Mouse (Mus musculus): ENCODE measurements around the gene Prdm5. TPM values are rescaled to one million over a fixed set of nuclear protein-coding genes. Genes with fewer than 3 reads are reported as not detected.

Prdm5 gene
- polyA plus RNA-seq, 1 experiment = 0.13 TPM

GRCm38 (mm10) chr6:65764459-65764858 lies 14.3 kb upstream of the Prdm5 start:
- Histone ChIP-seq H3K27ac (ENCODE audit: insufficient read depth, low read depth, low read length) (no peak overlapping the region), H3K27me3 (ENCODE audit: control insufficient read depth, insufficient read depth, low read length) (no peaks in the 10 kb centered on the region), H3K36me3 (ENCODE audit: control insufficient read depth, insufficient read depth, low read length) (no peaks in the 10 kb centered on the region), H3K4me1 (ENCODE audit: control insufficient read depth, insufficient read depth, insufficient read length, low read length) (no peaks in the 10 kb centered on the region), H3K4me3 (ENCODE audit: low read depth, low read length) (no peak overlapping the region)
- 80% methylated on average over 2 of the region's 2 CpGs for WGBS
- TF ChIP-seq POLR2A (IDR thresholded peaks at IDR 0.05; ENCODE audit: low read depth, low read length) = no peak
- no peak for TF ChIP-seq CTCF (IDR thresholded peaks at IDR 0.05; ENCODE audit: extremely low read depth, insufficient read length, insufficient replicate concordance, low read depth, low read length)

GRCm38 (mm10) chr6:65765057-65765456 lies 13.7 kb upstream of the Prdm5 start:
- no peaks in the 10 kb centered on the region for H3K27me3 ChIP-seq (ENCODE audit: control insufficient read depth, insufficient read depth, low read length)
- H3K27ac ChIP-seq (ENCODE audit: insufficient read depth, low read depth, low read length) = no peak overlapping the region
- no peaks in the 10 kb centered on the region for H3K36me3 ChIP-seq (ENCODE audit: control insufficient read depth, insufficient read depth, low read length)
- WGBS = 32% methylated on average over 8 of the region's 8 CpGs
- H3K4me3 ChIP-seq (ENCODE audit: low read depth, low read length) = no peak overlapping the region
- H3K4me1 ChIP-seq (ENCODE audit: control insufficient read depth, insufficient read depth, insufficient read length, low read length) = no peaks in the 10 kb centered on the region
- no peak for TF ChIP-seq CTCF (IDR thresholded peaks at IDR 0.05; ENCODE audit: extremely low read depth, insufficient read length, insufficient replicate concordance, low read depth, low read length)
- TF ChIP-seq POLR2A (IDR thresholded peaks at IDR 0.05; ENCODE audit: low read depth, low read length) = no peak

GRCm38 (mm10) chr6:65765752-65766397 lies 12.9 kb upstream of the Prdm5 start:
- Histone ChIP-seq H3K36me3 (ENCODE audit: control insufficient read depth, insufficient read depth, low read length) (no peaks in the 10 kb centered on the region), H3K27ac (ENCODE audit: insufficient read depth, low read depth, low read length) (no peak overlapping the region), H3K4me3 (ENCODE audit: low read depth, low read length) (no peak overlapping the region), H3K27me3 (ENCODE audit: control insufficient read depth, insufficient read depth, low read length) (no peaks in the 10 kb centered on the region), H3K4me1 (ENCODE audit: control insufficient read depth, insufficient read depth, insufficient read length, low read length) (no peaks in the 10 kb centered on the region)
- TF ChIP-seq POLR2A (IDR thresholded peaks at IDR 0.05; ENCODE audit: low read depth, low read length) (no peak), CTCF (IDR thresholded peaks at IDR 0.05; ENCODE audit: extremely low read depth, insufficient read length, insufficient replicate concordance, low read depth, low read length) (no peak)
- WGBS = 91% methylated on average over 13 of the region's 13 CpGs

- no peaks in the 10 kb centered on the region for H3K27me3 ChIP-seq (ENCODE audit: control insufficient read depth, insufficient read depth, low read length)
- H3K27ac ChIP-seq (ENCODE audit: insufficient read depth, low read depth, low read length) = no peak overlapping the region
- no peak overlapping the region for H3K4me3 ChIP-seq (ENCODE audit: low read depth, low read length)
- WGBS = 87% methylated on average over 5 of the region's 5 CpGs
- no peaks in the 10 kb centered on the region for H3K4me1 ChIP-seq (ENCODE audit: control insufficient read depth, insufficient read depth, insufficient read length, low read length)
- TF ChIP-seq POLR2A (IDR thresholded peaks at IDR 0.05; ENCODE audit: low read depth, low read length) (no peak), CTCF (IDR thresholded peaks at IDR 0.05; ENCODE audit: extremely low read depth, insufficient read length, insufficient replicate concordance, low read depth, low read length) (no peak)
- H3K36me3 ChIP-seq (ENCODE audit: control insufficient read depth, insufficient read depth, low read length) = no peaks in the 10 kb centered on the region
Observed at GRCm38 (mm10) chr6:65767911-65768310, 10.9 kb upstream of the Prdm5 start.

DNA sequence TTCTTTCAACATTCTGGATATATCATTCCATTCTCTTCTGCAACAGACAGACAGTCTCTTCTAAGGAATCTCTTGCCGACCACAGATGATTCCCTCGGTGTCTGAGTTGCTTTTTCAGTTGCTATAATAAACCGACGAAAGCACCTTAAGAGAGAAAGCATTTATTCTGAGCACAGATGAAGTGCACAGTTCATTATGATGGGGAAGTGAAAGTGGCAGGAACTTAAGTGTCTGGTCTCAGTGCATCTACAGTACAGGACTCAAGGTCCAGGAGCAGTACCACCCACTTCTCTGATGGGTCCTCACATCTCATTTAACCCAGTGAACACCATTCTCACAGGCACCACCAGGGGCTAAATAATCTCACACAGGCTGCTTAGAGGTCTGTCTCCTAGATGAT lies 5.2 kb upstream of the Prdm5 start:
- 76% methylated on average over 4 of the region's 4 CpGs for WGBS
- H3K27ac ChIP-seq (ENCODE audit: insufficient read depth, low read depth, low read length) = no peak overlapping the region
- no peaks in the 10 kb centered on the region for H3K27me3 ChIP-seq (ENCODE audit: control insufficient read depth, insufficient read depth, low read length)
- H3K4me3 ChIP-seq (ENCODE audit: low read depth, low read length) = no peak overlapping the region
- H3K4me1 ChIP-seq (ENCODE audit: control insufficient read depth, insufficient read depth, insufficient read length, low read length) = no peaks in the 10 kb centered on the region; the same call in 1 of the 2 replicates
- TF ChIP-seq POLR2A (IDR thresholded peaks at IDR 0.05; ENCODE audit: low read depth, low read length) = no peak
- no peaks in the 10 kb centered on the region for H3K36me3 ChIP-seq (ENCODE audit: control insufficient read depth, insufficient read depth, low read length)

DNA sequence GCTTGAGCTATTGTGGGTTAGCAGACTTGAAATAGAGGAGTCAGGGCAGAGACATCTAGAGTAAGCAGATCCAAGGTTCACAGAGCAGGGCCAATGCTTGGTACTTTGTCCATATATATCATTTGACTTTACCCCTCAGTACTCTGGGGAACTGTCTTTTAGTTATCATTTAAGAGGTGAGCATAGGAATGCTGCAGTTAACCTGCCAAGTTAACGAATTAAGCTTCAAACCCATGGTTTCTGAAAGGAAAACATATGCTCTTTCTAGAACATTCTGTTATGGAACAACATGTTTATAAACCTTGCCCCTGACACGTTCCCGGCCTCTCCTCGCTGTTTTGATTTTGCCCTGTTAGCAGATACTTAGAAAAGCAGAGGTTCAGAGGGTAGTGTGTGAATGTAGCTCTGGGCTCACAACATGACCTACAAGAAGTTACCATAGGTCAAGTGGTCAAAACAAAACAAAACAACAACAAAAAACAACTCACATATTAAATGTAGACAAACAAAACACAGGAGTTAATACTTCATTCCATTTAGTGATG lies 973 bp downstream of the Prdm5 start:
- Histone ChIP-seq H3K36me3 (ENCODE audit: control insufficient read depth, insufficient read depth, low read length) (no peaks in the 10 kb centered on the region), H3K27ac (ENCODE audit: insufficient read depth, low read depth, low read length) (no peak overlapping the region), H3K4me3 (ENCODE audit: low read depth, low read length) (no peak overlapping the region), H3K4me1 (ENCODE audit: control insufficient read depth, insufficient read depth, insufficient read length, low read length) (no peaks in the 10 kb centered on the region; the same call in none of the 2 replicates), H3K27me3 (ENCODE audit: control insufficient read depth, insufficient read depth, low read length) (no peaks in the 10 kb centered on the region; the same call in 1 of the 2 replicates)
- WGBS = 77% methylated on average over 4 of the region's 4 CpGs
- no peak for TF ChIP-seq CTCF (IDR thresholded peaks at IDR 0.05; ENCODE audit: extremely low read depth, insufficient read length, insufficient replicate concordance, low read depth, low read length)
- no peak for TF ChIP-seq POLR2A (IDR thresholded peaks at IDR 0.05; ENCODE audit: low read depth, low read length)

DNA sequence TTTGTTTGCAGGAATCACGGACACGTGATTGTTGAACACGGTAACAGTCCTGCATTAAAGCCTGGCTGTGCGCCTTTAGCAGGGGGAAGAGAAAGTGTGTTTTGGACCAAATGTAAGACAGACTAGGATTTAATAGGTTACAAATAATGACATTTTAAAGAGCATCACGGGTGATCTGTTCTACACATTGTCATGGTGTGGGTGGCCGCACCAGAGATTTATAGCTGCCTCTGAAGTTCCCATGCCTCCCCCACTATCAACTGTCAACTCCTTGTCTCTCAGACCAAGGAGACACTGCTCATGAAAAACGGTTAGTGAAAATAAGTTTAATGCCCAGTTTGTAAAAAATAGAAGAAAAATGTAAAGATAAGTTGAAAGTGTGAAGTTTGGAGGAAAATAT lies 2.7 kb downstream of the Prdm5 start:
- H3K4me3 ChIP-seq (ENCODE audit: low read depth, low read length) = no peak overlapping the region
- no peaks in the 10 kb centered on the region; the same call in 1 of the 2 replicates for H3K27me3 ChIP-seq (ENCODE audit: control insufficient read depth, insufficient read depth, low read length)
- WGBS = 87% methylated on average over 7 of the region's 7 CpGs
- TF ChIP-seq CTCF (IDR thresholded peaks at IDR 0.05; ENCODE audit: extremely low read depth, insufficient read length, insufficient replicate concordance, low read depth, low read length) (no peak), POLR2A (IDR thresholded peaks at IDR 0.05; ENCODE audit: low read depth, low read length) (no peak)
- H3K4me1 ChIP-seq (ENCODE audit: control insufficient read depth, insufficient read depth, insufficient read length, low read length) = no peaks in the 10 kb centered on the region; the same call in none of the 2 replicates
- H3K36me3 ChIP-seq (ENCODE audit: control insufficient read depth, insufficient read depth, low read length) = no peaks in the 10 kb centered on the region
- H3K27ac ChIP-seq (ENCODE audit: insufficient read depth, low read depth, low read length) = no peak overlapping the region
